Mouse (Mus musculus) neutrophil, adult 83 days (primary cell): ENCODE results near the gene Atp6v1e1. TPM values are rescaled to one million over a fixed set of nuclear protein-coding genes. Genes with fewer than 3 reads are reported as not detected.

Source experiments
- total RNA-seq, 2 experiments: library from RNA; stranded (reverse); gene quantifications; one replicate each; pipeline ENCODE4 v1.2.4; 2023

Gene Atp6v1e1
- 100 to 1,000 TPM; 202 to 212 TPM for total RNA-seq

DNA sequence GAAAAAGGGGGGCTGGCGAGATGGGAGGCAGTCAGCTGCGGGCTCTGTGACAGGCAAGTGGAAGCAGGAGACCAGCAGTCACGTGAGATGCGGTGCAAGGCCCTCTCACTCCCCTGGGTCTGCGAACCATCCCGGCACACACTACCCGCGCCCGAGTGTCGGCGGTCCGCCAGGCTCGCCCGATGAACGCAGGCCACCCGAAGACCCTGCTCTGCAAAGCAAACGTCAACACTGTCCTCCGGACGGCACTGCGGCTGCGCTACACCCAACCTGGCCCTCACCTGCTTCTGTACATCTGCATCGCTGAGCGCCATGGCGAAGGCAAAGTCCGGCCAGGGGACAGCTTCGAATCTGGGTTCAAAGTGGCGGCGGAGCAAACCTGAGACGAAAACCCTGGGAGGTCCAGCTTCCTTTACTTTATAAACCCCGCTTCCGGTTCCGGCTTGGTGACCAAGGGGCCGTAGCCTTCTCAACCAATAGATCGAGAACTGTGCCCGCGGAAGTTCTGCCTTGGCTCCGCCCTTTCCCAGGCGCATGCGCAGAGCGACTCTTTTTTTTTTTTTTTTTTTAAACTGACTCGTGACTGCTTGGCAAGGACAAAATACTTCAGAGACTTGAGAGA, at the start of gene Atp6v1e1:
Gene Atp6v1e1, minus strand, starts transcription at position 487 of the 622 bp plus-strand sequence.

DNA sequence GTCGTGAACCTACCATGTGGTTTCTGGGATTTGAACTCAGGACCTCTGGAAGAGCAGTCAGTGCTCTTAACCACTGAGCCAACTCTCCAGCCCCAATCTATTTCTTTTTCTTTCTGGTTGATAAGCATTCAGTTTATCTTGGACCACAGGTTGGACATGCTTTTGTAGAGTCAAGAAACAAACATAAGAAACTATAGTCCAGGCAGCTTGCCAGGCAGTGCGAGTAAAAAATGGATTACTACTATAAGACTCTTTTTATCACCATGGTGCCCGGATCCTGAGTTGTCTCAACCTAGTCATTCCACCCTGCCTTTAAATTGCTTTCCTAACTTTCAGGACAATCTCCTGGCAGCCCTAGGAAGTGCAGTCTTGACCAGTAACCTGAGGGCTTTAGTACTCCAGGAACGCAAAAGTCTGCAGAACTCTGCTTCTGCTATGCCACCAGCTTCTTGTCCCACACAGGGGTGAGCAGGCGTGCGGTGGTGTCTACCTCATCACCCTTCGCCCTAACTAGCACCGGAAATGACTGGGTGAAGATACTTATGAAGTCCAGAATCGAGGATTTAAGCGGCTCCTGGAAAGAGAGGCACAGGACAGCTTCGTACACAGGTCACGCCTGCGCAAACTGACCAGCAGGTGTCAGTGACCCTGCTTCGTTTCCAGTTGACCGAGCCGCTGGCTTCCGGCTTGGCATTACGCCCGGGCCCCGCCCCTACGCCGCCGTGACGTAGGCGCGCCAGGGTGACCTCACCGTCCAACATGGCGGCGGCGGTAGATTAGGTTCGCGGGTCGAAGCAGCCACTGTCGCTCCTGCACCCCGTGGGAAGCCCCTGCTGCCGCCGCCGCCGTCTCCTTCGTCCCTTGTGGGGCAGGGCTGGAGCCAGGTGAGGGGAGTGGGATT, 13.1 kb upstream of the Atp6v1e1 start, which contains the start of gene Bcl2l13:
Gene Bcl2l13, plus strand, starts transcription at position 739 of the 901 bp plus-strand sequence.

GRCm38 (mm10) chr6:120773149-120773628, 49.4 kb downstream of the Atp6v1e1 start, which contains the start of gene Slc25a18:
TSS of gene Slc25a18 (plus strand) at chr6:120773578.

Other genes starting within 250 kb of the Atp6v1e1 start
- gene Cecr2, start 156.4 kb downstream of the Atp6v1e1 start, total RNA-seq, result 1 to 10 TPM; 4.8 to 7.1 TPM
- gene Slc25a18, start 49.2 kb downstream of the Atp6v1e1 start, total RNA-seq, result not detected
- gene Bcl2l13, start 13.4 kb upstream of the Atp6v1e1 start, total RNA-seq, result 10 to 100 TPM; 38.0 TPM
- gene Bid, start 94.1 kb upstream of the Atp6v1e1 start, total RNA-seq, result 10 to 100 TPM; 60.5 to 63.0 TPM